Mouse (Mus musculus) limb, embryonic 11.5 days (tissue): ENCODE data around the gene Pde4d. TPM values are rescaled to one million over a fixed set of nuclear protein-coding genes. Genes with fewer than 3 reads are reported as not detected.

Experiments used
- ATAC-seq: fragments of 200-750 bp; cut with Nextera tagmentation; 2 replicates; pipeline ENCODE4 v1.8.0; 2017; ENCODE audit warnings: low read depth; ENCODE audit not compliant: insufficient number of reproducible peaks, low FRiP score, low TSS enrichment
- DNase-seq: peaks from one replicate; pipeline ENCODE4 v3.0.0-alpha.2; 2015; ENCODE audit warnings: low spot score
- H3K27ac ChIP-seq: fragments of 300-500 bp; sonication (generic); replicated peaks from 2 replicates; pipeline ENCODE4 v1.5.1; 2014; ENCODE audit warnings: low read depth, mild to moderate bottlenecking, low read length
- H3K27me3 ChIP-seq: fragments of 300-500 bp; sonication (generic); 2 replicates; pipeline ENCODE4 v1.6.1; 2014; ENCODE audit warnings: mild to moderate bottlenecking, low read length, mixed read lengths; ENCODE audit not compliant: control insufficient read depth, insufficient read depth
- H3K36me3 ChIP-seq: fragments of 300-500 bp; sonication (generic); 2 replicates; pipeline ENCODE4 v1.6.1; 2014; ENCODE audit warnings: mild to moderate bottlenecking, low read length, moderate library complexity, mixed read lengths; ENCODE audit not compliant: control insufficient read depth, insufficient read depth
- H3K4me1 ChIP-seq: fragments of 300-500 bp; sonication (generic); 2 replicates; pipeline ENCODE4 v1.6.1; 2014; ENCODE audit warnings: low read length, mixed read lengths; ENCODE audit not compliant: control insufficient read depth, insufficient read depth
- H3K4me2 ChIP-seq: fragments of 300-500 bp; sonication (generic); 2 replicates; pipeline ENCODE4 v1.6.1; 2014; ENCODE audit warnings: low read depth, mild to moderate bottlenecking, moderate library complexity; ENCODE audit not compliant: severe bottlenecking
- H3K4me3 ChIP-seq: fragments of 300-500 bp; sonication (generic); 2 replicates; pipeline ENCODE4 v1.5.1; 2014; ENCODE audit warnings: low read depth, low read length
- H3K9ac ChIP-seq: fragments of 300-500 bp; sonication (generic); 2 replicates; pipeline ENCODE4 v1.6.1; 2014; ENCODE audit warnings: mild to moderate bottlenecking, low read length
- H3K9me3 ChIP-seq: fragments of 300-500 bp; sonication (generic); 2 replicates; pipeline ENCODE4 v1.6.1; 2016; ENCODE audit warnings: low read length; ENCODE audit not compliant: control insufficient read depth
- WGBS: fragments of 180-500 bp; shearing (Covaris S2); extraction: QIAGEN DNeasy Blood & Tissue Kit; methylation state at CpG from one replicate; pipeline ENCODE4 v1.1.7; 2014; 5-methylcytosine and 5-hydroxymethylcytosine counted together
- polyA plus RNA-seq: library from polyadenylated mRNA; unstranded; fragments of >200 nt; fragmentation: Nextera tagmentation; extraction: Ambion mirVana; gene quantifications from 2 replicates; pipeline ENCODE4 v1.2.1, GENCODE M21; 2014

Pde4d gene
- polyA plus RNA-seq, 1 experiment from 2014 or later: 13.3 TPM

- no peak overlapping the region for H3K4me2 ChIP-seq
- H3K27ac ChIP-seq: no peak overlapping the region
- 76% methylated on average over 1 of the region's 1 CpGs for WGBS
- no peak overlapping the region for H3K9ac ChIP-seq
- H3K9me3 ChIP-seq: no peaks in the 10 kb centered on the region
- H3K27me3 ChIP-seq: no peaks in the 10 kb centered on the region
- no peak for DNase-seq
- H3K36me3 ChIP-seq: no peaks in the 10 kb centered on the region
- ATAC-seq: no peak
- no peak overlapping the region for H3K4me3 ChIP-seq
- no peaks in the 10 kb centered on the region for H3K4me1 ChIP-seq
Observed at GRCm38 (mm10) chr13:108528343-108528742, 78.6 kb downstream of the Pde4d start.

GRCm38 (mm10) chr13:108532875-108533274, 83.1 kb downstream of the Pde4d start:
- Histone ChIP-seq H3K9ac (no peak overlapping the region), H3K4me3 (no peak overlapping the region), H3K4me2 (no peak overlapping the region), H3K4me1 (no peaks in the 10 kb centered on the region), H3K27me3 (no peaks in the 10 kb centered on the region), H3K27ac (no peak overlapping the region), H3K36me3 (no peaks in the 10 kb centered on the region), H3K9me3 (no peaks in the 10 kb centered on the region)
- DNase-seq (no peak), ATAC-seq (no peak)
- 80% methylated on average over 1 of the region's 1 CpGs for WGBS

- H3K4me1 ChIP-seq: peaks cover 5% of the 10 kb centered on the region; the same call in 1 of the 2 replicates
- no peaks in the 10 kb centered on the region for H3K9me3 ChIP-seq
- DNase-seq (no peak), ATAC-seq (no peak)
- WGBS: 68% methylated on average over 4 of the region's 4 CpGs
- H3K4me2 ChIP-seq: no peak overlapping the region
- H3K36me3 ChIP-seq: no peaks in the 10 kb centered on the region
- H3K9ac ChIP-seq: no peak overlapping the region
- no peaks in the 10 kb centered on the region for H3K27me3 ChIP-seq
- H3K27ac ChIP-seq: no peak overlapping the region
- no peak overlapping the region for H3K4me3 ChIP-seq
Observed at GRCm38 (mm10) chr13:108536436-108536835, 86.7 kb downstream of the Pde4d start.

DNA sequence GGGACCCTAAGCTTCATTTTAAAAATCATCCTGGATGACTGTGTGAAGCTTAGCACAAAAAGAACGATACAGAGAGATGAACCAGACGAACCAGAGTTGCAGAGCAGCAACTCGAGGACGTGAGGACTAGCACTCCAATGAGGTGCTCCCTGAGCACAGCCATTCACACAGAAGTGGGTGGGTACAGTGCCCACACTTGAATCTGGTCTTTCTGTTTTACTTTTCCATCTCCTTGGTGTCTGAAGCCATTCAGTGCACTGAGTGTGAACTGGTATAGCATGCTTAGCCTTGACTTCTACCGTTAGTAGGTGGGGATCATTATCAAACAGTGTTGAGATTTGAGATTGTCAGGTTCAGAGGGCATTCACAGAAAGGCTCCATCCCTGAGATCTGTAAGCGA, 87.2 kb downstream of the Pde4d start:
- Histone ChIP-seq H3K36me3 (no peaks in the 10 kb centered on the region), H3K27me3 (no peaks in the 10 kb centered on the region), H3K4me2 (no peak overlapping the region), H3K4me3 (no peak overlapping the region), H3K9me3 (no peaks in the 10 kb centered on the region), H3K4me1 (peaks cover 5% of the 10 kb centered on the region; the same call in 1 of the 2 replicates), H3K27ac (no peak overlapping the region), H3K9ac (no peak overlapping the region)
- DNase-seq (no peak), ATAC-seq (no peak)
- WGBS: 83% methylated on average over 6 of the region's 6 CpGs

GRCm38 (mm10) chr13:108538760-108539369, 89.1 kb downstream of the Pde4d start:
- peak; percentile 77; the same call in 1 of the 2 replicates for ATAC-seq
- no peaks in the 10 kb centered on the region for H3K36me3 ChIP-seq
- H3K9me3 ChIP-seq: no peaks in the 10 kb centered on the region
- 23% methylated on average over 1 of the region's 1 CpGs for WGBS
- DNase-seq: peak; percentile 40
- H3K4me1 ChIP-seq: peaks cover 5% of the 10 kb centered on the region; the same call in 1 of the 2 replicates
- H3K27ac ChIP-seq: no peak overlapping the region
- no peak overlapping the region for H3K9ac ChIP-seq
- H3K4me3 ChIP-seq: no peak overlapping the region
- no peaks in the 10 kb centered on the region for H3K27me3 ChIP-seq
- H3K4me2 ChIP-seq: no peak overlapping the region

- Histone ChIP-seq H3K36me3 (no peaks in the 10 kb centered on the region), H3K4me3 (no peak overlapping the region), H3K27me3 (no peaks in the 10 kb centered on the region), H3K9ac (no peak overlapping the region), H3K4me1 (peaks cover 5% of the 10 kb centered on the region; the same call in 1 of the 2 replicates), H3K27ac (no peak overlapping the region), H3K9me3 (no peaks in the 10 kb centered on the region), H3K4me2 (no peak overlapping the region)
- WGBS: 89% methylated on average over 3 of the region's 3 CpGs
- ATAC-seq (no peak), DNase-seq (no peak)
Observed at GRCm38 (mm10) chr13:108541488-108541887, 91.7 kb downstream of the Pde4d start.

DNA sequence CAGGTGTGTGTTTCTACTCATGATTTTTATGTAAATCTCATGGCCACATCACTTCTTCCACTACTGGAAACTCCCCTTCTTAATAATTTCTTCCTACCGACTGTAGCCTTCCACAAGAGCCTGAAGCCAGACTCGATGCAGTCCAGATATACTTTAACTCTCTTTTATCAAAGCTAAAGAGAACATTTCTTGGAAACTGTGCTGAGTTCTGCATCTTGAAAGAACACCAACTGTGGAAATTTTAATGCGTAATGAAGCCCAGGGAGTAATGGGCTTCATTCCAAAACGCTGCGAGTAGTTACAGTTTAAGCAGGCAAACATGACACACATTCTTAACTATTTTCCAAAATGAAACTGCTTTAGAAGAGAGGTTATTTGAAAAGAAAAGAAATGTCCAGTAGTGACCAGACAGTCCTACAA, 92.6 kb downstream of the Pde4d start:
- Histone ChIP-seq H3K27ac (no peak overlapping the region), H3K9ac (no peak overlapping the region), H3K27me3 (no peaks in the 10 kb centered on the region), H3K4me2 (no peak overlapping the region), H3K36me3 (no peaks in the 10 kb centered on the region), H3K9me3 (no peaks in the 10 kb centered on the region), H3K4me3 (no peak overlapping the region), H3K4me1 (peaks cover 5% of the 10 kb centered on the region; the same call in 1 of the 2 replicates)
- DNase-seq: no peak
- WGBS: 91% methylated on average over 5 of the region's 5 CpGs
- no peak for ATAC-seq

GRCm38 (mm10) chr13:108552288-108552687, 102.5 kb downstream of the Pde4d start:
- Histone ChIP-seq H3K4me2 (no peak overlapping the region), H3K4me1 (no peaks in the 10 kb centered on the region), H3K27ac (no peak overlapping the region), H3K9ac (no peak overlapping the region), H3K27me3 (no peaks in the 10 kb centered on the region), H3K9me3 (no peaks in the 10 kb centered on the region), H3K4me3 (no peak overlapping the region), H3K36me3 (no peaks in the 10 kb centered on the region)
- no peak for DNase-seq
- ATAC-seq: no peak
- 82% methylated on average over 5 of the region's 5 CpGs for WGBS

DNA sequence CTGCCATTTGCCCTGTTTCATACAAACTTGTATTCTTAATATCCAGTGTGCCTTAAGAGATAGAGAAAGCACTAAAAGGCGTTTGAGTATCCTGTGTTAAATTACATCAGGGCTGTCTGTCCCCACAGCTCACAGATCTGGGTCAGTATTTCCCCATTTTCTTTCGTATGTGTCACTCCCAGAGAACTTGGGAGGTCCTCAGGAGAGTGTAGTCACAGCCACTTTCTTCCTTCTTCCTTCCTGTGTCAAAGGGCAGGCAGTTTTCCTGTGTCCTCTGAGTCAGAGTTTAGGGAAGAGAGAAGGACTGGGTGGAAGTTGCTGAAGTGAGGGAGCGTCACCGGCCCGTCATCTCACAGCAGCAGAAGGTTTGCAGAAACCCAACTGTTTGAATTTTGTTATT, 103.2 kb downstream of the Pde4d start:
- no peaks in the 10 kb centered on the region for H3K27me3 ChIP-seq
- no peaks in the 10 kb centered on the region for H3K4me1 ChIP-seq
- no peak overlapping the region for H3K4me2 ChIP-seq
- ATAC-seq (no peak), DNase-seq (no peak)
- 81% methylated on average over 5 of the region's 5 CpGs for WGBS
- H3K4me3 ChIP-seq: no peak overlapping the region
- no peak overlapping the region for H3K9ac ChIP-seq
- no peaks in the 10 kb centered on the region for H3K36me3 ChIP-seq
- no peak overlapping the region for H3K27ac ChIP-seq
- no peaks in the 10 kb centered on the region for H3K9me3 ChIP-seq
